Mouse (Mus musculus) heart, postnatal 0 days (tissue): ENCODE data around the gene Papolb.

Experiments used
- CTCF ChIP-seq: IDR thresholded peaks from 2 replicates; pipeline ENCODE4 v1.5.1; 2016; ENCODE audit warnings: antibody characterized with exemption, control low read depth, low read depth
- EP300 ChIP-seq: IDR thresholded peaks from 2 replicates; pipeline ENCODE4 v1.6.1; 2016; ENCODE audit warnings: antibody characterized with exemption, low read depth

DNA sequence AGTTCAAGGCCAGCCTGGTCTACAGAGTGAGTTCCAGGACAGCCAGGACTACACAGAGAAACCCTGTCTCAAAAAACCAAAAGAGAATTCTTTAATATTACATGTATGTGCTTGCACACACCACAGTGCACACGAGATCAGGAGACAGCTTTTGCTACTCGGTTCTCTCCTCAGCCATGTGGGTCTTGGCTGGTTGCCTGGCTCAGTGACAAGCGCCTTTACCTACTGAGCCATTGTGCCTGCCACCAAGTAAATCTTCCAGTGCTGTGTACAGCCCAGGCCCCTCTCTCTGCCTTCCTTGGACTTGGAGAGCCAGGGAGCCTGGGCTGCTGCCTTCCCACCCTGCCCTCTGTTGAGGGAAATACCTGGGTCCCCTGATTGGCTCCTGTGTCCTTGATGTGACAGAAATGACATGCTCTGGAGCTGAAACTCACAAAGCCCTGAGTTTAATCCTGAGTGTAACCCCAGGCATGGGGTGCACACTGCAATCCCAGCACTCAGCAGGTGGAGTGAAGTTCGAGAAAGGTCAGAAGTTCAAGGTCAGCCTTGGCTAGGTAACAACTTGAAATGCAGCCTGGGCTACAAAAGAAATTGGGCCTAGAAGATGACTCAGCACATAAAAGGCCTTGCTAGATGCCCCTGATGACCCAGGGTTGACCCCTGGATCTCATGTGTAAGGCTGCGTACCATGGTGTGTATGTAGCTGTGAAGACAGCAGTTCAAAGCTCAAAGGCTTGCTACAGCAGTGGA lies 51.8 kb downstream of the Papolb start:
- TF ChIP-seq CTCF, result no peak
- no peak for TF ChIP-seq EP300
